Mouse (Mus musculus): Measurements from ENCODE around the gene Ankfy1.

Ankfy1 gene

DNA sequence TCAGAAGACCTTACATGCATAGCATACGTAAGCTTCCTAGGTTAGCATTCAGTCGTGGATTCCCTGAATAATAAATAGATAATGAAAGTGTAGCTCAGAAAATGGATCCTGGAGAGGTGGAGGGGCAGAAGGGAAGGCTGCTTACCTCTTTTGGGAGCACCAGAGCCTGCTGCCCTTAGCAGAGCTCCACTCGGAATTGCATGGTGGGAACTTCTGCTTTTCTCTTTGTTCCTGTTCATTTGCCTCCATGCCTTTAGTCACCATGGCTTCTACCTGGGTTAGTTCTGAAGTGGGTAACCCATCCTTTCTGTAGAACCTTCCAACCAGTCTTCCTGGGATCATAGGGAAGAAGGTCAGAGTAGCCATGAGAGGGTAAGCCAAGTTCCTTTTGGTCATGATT, 92.7 kb downstream of the Ankfy1 start:
- no peak for DNase-seq (ENCODE audit: extremely low read depth, insufficient read length, low spot score)

DNA sequence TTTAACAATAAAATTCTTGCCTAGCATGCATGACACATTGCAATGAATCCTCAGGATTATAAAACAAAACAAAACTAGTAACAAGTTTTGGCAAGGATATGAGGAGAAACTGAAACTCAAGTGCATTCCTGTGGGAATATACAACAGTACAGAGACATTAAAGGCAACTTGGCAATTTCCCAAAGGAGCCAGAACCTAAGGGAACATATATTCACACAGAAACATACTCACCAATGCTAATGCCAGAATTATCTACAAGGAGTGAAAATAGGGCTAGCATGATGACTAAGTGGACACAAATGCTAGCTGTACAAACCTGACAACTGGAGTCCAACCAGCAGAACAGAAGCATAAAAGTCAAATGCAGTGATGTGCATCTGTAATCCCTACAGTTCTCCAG, 102.2 kb downstream of the Ankfy1 start:
- peak; percentile 48 for DNase-seq (ENCODE audit: extremely low read depth, insufficient read length, low spot score)

DNA sequence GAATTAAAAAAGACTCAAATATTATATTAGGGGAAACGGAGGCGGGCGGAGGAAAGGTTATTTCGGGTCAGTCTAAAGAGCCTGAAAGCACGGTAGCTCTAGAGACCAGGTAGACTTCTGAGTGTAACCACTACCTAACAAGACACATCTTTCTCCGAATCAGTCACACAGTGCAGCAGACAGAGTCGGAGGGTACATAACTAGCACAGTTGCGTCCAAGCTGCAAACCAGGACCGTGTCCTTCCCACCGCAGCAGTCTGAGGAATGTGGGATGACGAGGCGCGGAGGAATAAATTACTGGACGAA, 105.3 kb downstream of the Ankfy1 start:
- DNase-seq (ENCODE audit: extremely low read depth, insufficient read length, low spot score) = no peak

DNA sequence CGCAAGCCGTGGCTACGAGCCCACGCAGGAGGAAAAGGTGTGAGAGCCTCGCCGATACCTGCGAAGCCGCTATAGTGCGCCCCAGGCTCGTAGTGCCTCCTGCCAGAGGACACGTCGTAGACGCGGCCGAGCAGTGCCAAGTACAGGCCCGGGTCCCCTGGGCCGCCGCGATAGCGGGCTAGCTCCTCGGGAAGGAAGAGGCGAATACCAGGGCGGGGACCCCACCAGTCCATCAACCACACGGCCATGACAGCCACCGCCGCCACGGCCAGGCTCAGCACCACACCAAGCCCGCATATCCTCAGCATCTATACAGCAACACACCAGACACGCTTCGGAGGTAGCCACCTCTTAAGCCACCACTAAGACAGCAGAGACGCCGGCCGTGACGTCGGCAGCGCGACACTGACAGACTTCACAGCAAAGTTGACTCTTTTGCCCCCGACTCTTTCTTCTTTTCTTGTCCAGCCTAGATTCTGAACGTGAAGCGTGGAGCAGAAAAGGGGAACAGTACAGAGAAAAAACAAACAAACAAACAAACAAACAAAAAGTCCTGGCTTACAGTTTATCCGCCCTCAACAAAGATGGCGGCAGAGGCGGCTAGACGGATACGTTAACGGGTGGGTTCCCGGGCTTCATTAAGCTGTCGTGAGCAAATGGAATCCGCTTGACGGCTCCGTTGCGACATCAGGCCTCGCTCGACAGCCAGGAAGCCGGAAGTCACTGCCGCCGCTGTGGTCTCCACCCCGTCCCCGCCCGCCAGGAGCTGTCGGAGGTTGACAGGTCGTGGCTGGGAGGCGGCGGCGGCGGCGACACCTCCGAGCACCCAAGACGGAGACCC, 105.9 kb downstream of the Ankfy1 start, which contains the start of the genes Cyb5d2 and Zzef1:
Cyb5d2 (minus strand) TSS at position 688 of the 841 bp plus-strand sequence.
Zzef1 (plus strand) TSS at position 772 of the 841 bp plus-strand sequence.
- peak; percentile 93 for DNase-seq (ENCODE audit: extremely low read depth, insufficient read length, low spot score)

DNA sequence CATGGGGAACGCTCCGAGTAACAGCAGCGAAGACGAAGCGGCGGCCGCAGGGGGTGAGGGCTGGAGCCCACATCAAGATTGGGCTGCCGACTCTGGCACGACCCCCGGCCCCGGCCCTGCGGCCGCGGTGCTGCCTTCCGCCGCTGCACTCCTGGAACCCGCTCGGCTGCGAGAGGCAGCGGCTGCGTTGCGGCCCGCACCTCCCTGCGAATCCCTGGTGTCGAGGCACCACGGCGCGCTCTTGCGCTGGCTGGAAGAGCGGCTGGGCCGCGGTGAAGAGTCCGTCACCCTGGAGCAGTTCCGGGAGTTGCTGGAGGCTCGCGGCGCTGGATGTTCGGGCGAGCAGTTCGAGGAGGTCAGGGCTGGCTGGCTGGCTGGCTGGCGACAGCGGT, 106.5 kb downstream of the Ankfy1 start:
- DNase-seq (ENCODE audit: extremely low read depth, insufficient read length, low spot score) = no peak

DNA sequence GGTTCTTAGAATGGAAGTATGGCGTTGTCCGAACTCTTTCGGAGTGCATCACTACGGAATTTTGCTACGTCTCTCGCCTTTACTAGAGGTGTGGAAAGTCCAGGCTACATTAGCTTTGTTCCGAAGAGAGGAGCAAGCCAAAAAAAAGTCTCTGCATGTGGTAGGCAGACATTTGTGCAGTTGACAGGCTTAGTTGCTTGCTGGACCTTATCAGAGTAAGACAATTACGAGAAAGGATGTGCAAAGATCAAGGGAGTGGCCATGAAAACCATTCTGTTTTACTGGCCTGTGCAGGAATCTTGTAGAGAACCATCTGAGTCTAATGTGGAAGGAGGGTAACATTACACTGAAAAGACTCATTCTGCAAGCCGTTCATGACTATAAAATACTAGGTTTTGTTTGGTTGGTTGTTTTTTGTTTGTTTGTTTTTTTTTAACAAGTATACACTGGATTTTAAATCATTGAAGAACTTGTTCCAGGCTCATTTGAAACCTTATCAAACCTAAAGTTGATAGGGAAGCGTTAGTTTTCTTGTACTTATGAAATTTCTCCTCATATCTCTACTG, 107.0 kb downstream of the Ankfy1 start:
- no peak for DNase-seq (ENCODE audit: extremely low read depth, insufficient read length, low spot score)

DNA sequence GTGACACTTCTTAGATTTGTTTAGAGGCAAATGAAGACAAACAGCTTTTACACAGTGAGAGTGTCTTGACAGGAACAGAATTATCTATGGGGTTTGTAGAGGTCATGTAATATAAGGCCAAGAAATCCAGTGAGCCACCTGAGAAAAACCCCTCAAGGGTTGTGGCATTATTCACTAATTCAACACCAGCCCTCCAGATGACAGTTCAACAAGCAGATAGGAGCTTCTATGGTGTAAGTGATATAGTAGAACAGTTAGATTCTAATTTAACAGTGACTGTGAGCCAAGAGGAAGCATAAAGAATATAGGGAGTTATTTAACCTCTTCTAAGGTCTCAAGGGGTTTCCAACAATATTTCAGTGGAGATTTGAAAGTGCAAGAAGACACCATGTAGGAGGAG, 108.3 kb downstream of the Ankfy1 start:
- no peak for DNase-seq (ENCODE audit: extremely low read depth, insufficient read length, low spot score)

DNA sequence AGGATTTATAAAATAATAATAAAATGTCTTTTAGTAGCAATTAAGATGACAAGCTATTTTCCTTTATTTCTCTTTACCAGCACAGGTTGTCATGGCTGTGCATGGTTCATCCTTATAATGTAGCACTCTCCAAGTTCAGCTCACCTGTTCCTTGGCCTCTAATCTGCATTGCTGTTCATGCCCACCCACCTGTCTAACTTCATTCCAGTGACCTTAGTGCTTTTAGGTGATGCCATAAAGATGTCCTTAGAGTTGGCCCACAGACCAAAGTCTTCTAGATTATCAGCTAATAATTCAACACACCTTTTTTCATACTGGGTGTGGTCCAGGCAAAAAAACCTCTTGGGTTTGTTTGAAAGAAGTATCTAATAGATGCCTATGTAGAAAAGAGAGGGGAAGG, 111.4 kb downstream of the Ankfy1 start:
- DNase-seq (ENCODE audit: extremely low read depth, insufficient read length, low spot score) = no peak

DNA sequence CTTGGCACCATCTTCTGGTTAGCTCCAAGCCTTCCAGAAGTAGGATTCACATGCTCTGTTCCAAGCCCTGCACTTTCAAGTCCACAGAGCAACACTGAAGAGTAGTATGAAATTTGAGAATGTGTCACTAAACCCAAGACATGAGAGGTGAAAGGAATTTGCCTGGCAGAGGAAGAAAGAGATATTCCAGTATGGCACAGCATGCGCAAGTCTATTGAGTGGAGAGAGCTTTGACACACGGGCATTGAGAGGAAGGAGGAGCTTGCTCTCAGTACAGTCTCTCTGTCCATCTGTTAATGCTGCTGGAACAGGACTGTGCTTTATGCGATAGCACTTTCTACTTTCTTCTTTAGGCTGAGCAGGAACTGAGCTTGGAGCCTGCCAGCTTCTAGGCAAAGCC, 113.2 kb downstream of the Ankfy1 start:
- no peak for DNase-seq (ENCODE audit: extremely low read depth, insufficient read length, low spot score)

DNA sequence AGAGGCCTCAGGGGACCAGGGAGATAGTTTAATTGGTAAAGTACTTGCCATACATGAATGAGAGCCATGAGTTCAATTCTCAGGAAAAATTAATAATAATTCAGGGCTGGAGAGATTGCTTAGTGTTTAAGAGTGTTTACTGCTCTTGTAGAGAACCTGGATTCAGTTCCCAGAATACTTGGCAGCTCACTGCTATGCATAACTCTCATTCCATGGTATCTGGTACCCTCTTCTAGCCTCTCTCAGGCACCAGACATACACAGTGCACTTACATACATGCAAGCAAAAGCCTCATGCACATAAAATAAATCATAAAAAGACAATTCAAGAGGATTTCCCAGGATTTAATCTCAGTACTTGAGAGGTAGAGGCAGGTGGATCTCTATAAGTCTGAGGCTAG, 114.8 kb downstream of the Ankfy1 start:
- DNase-seq (ENCODE audit: extremely low read depth, insufficient read length, low spot score) = no peak

DNA sequence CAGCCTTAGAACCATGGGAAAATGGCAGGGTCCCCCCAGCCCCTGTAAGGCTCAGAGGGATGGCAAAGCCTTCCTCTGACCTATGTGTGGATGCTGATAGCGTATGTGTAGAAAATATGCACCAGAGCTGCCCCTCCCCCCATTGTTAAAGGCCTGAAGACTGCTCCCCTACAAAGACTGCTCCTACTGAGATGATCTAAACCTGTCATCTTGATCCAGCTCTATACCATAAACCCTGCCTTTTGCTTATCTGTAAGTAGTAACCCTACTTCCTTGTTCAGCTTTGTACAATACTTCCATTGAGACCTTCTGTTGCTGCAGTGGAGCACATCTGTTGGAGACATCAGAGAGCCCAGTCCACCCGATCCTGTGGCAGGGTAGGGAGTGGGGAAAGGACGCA, 115.4 kb downstream of the Ankfy1 start:
- DNase-seq (ENCODE audit: extremely low read depth, insufficient read length, low spot score) = no peak

DNA sequence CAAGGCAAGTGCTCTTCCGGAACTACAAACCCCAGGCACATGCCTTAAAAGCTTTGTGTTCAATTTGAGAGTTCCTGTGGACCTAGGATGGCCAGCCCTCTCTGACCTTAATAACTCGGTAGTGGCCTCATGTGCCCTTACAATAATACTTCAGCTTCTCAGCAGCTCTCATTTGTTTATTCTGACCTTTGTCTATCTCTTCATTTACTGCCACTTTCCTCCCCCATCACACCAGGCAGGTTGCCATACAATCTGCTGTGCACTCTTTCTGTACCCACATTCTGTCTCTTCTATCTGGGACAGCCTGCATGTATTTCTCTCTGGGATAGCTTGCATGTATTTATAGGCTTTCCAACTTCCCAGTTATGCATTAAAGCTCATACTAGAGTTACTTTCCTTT, 116.8 kb downstream of the Ankfy1 start:
- DNase-seq (ENCODE audit: extremely low read depth, insufficient read length, low spot score) = no peak

DNA sequence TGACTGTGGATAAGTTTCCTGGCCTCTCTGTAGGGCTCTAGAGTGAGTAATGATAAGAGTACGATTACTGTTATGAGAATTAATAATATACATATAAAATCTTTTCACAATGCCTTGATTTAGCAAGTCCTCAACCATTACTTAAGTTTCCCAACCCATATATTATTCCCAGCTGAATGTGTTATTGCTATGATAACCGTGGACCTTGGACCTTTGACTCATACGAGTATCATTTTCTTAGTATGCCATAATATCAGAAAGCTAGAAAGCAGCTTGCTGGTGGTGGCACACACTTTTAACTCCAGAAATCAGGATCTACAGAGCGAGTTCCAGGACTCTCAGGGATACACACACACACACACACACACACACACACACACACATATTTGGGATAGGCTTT, 118.2 kb downstream of the Ankfy1 start:
- no peak for DNase-seq (ENCODE audit: extremely low read depth, insufficient read length, low spot score)

DNA sequence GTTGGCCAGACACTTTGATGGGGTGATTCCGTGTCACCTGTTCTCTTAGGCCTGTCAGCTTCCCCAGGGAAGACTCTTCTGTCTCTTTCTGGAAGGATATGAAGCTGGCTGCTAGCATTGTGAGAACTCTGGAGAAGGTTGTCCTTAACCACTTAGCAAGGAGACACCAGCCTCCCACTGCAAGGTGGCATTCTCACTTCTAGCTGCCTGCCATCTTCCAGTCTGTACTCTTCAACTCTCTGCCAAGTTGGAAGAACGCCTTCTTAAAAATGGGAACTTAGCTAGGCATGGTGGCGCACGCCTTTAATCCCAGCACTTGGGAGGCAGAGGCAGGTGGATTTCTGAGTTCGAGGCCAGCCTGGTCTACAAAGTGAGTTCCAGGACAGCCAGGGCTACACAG, 123.9 kb downstream of the Ankfy1 start:
- DNase-seq (ENCODE audit: extremely low read depth, insufficient read length, low spot score) = no peak

DNA sequence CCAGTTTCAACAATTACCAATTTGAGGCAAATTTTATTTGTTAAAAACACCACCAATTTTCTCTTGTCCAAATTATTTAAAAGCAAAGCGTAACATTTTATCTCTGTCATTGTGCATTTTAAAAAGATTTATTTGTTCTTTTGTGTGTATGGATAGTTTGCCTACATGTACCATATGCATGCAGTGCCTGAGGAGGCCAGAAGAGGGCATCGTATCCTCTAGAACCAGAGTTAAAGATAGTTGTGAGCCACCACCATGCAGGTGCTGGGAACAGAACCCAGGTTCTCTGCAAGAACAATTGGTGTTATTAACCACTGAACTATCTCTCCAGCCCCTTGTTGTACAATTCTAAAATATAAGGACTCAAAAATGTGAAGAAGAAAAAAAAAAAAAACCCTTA, 124.4 kb downstream of the Ankfy1 start:
- no peak for DNase-seq (ENCODE audit: extremely low read depth, insufficient read length, low spot score)

DNA sequence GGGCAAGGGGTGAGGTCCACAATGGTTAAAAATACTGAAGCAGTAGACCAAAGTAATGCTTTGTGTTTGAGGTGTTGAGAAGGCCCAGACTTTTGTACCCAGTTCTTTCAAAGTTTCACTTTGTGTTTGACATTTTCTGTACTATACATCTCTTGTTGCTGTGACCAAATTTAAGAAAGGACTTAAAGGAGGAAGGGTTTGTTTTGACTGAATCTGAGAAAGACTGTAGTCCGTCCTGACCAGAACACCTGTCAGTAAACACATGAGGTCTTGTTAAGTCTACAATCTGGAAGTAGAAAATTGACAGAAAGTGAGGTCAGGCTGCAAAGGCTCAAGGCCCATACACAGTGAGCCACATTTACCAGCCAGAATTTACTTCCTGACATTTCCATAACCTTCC, 127.1 kb downstream of the Ankfy1 start:
- no peak for DNase-seq (ENCODE audit: extremely low read depth, insufficient read length, low spot score)

DNA sequence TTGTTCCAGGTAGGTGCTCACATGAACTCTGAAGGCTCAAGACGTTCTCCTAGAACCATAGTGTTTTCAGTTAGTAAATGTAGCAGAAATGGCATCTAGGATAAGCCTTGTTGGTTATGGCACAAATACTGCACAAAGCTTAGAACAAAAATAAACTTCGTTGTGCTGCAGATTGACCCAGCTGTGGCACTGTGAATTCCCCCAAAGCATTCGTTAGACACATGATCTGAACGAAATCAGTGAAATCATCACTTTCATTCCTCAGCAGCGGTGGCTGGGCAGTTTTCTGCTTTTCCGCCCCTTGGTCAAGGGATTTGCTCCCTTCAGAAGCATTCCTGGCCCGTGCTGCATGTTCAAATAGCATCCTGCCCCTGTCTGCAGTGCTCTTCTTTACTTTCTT, 128.3 kb downstream of the Ankfy1 start:
- DNase-seq (ENCODE audit: extremely low read depth, insufficient read length, low spot score) = no peak

DNA sequence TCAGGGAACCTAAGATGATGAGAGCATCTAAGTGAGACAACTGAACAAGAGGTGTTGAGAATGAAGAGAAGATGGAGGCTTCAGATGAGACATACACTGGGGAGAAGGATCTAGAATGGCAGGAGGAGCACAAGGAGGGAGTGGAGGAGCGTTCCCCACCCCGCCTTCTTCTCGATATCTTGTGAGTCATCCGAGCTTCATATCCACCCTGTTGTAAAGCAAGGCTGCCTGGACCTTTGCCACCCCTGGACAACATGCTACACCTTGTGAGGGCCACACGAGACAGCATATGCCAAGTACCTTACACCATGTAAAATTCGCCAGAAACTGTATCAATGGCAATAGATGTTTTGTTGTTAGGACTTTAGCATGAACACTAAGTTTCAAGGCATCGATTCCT, 131.2 kb downstream of the Ankfy1 start:
- DNase-seq (ENCODE audit: extremely low read depth, insufficient read length, low spot score) = no peak

Data from 3134 (cell line).